23 mouse cellular contexts compared by ENCODE assay signal in the genomic region with DNA sequence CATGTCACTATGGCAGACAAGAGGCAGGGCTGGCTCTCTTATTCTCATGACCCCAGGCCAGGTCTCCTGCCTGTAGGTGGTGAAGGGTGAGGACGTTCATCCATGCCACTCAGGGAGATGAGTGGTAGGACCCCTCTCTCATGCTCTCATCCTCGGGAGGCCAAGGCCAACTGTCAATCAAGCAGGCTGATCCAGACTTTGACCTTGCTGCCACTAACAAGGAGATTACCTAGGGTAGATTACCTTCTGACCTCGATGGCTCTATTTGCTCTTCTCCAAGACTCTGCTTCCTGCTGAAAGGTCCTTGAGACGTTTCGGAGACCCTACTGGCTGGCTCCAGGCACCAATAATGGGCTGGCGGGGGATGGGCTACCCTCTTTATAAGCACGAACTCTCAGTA. TPM values are rescaled to one million over a fixed set of nuclear protein-coding genes. Genes with fewer than 3 reads are reported as not detected.
DNase-seq lines count a peak whose midpoint lies in the region; ATAC-seq and TF ChIP-seq lines count a peak whose summit lies in the region.
"Had no signal": no experiment of that assay in that cellular context is flagged by ENCODE, and none has a peak within 500 bp of the region (broad histone marks: within the 10 kb centered on the region; RNA-seq: fewer than 3 reads in every experiment).

No protein-coding gene starts in this region.

- H3K9me3 ChIP-seq in hindbrain, embryonic 15.5 days: no peaks in the 10 kb centered on the region
- H3K9me3 ChIP-seq in hindbrain, embryonic 12.5 days (replicated peaks): no peaks in the 10 kb centered on the region
- H3K9me3 ChIP-seq in intestine, embryonic 14.5 days (ENCODE audit: control insufficient read depth, low read length): no peaks in the 10 kb centered on the region
- H3K9me3 ChIP-seq: forebrain, embryonic 10.5 days; limb, embryonic 13.5 days; neural tube, embryonic 15.5 days had no signal

- no peak overlapping the region for H3K4me3 ChIP-seq in hindbrain, embryonic 15.5 days
- no peak overlapping the region for H3K4me3 ChIP-seq in hindbrain, embryonic 12.5 days
- no peak overlapping the region for H3K4me3 ChIP-seq in intestine, embryonic 14.5 days (ENCODE audit: low read depth, low read length)
- no peak overlapping the region for H3K4me3 ChIP-seq in small intestine, adult 2 months (ENCODE audit: low read depth, low read length)
- H3K4me3 ChIP-seq: forebrain, embryonic 10.5 days; limb, embryonic 13.5 days; neural tube, embryonic 15.5 days had no signal

- DNase-seq in heart, adult 11 months: peak; percentile 85
- DNase-seq in heart, adult 18-20 months: no peak
- no peak for DNase-seq in intestine, embryonic 14.5 days (ENCODE audit: low spot score)
- no peak for DNase-seq in lung, postnatal 25 days (ENCODE audit: low spot score)
- DNase-seq in cerebellum, adult 11 months: no peak
- DNase-seq: adrenal gland, postnatal 36 days; cerebellum, postnatal 14 days; gastrocnemius, postnatal 36 days; heart, postnatal 36 days; layer of hippocampus, adult 9-11 months; thymus, postnatal 14 days had no signal

- H3K36me3 ChIP-seq in hindbrain, embryonic 15.5 days: no peaks in the 10 kb centered on the region
- H3K36me3 ChIP-seq in hindbrain, embryonic 12.5 days: peaks cover 9% of the 10 kb centered on the region; the same call in 1 of the 2 replicates
- peaks cover 17% of the 10 kb centered on the region; the same call in 1 of the 2 replicates for H3K36me3 ChIP-seq in intestine, embryonic 14.5 days (ENCODE audit: control insufficient read depth, insufficient read depth, low read length)
- H3K36me3 ChIP-seq in small intestine, adult 2 months (ENCODE audit: control insufficient read depth, insufficient read depth, low read length): peaks cover 14% of the 10 kb centered on the region; the same call in 1 of the 2 replicates

- H3K27ac ChIP-seq in hindbrain, embryonic 15.5 days (replicated peaks): no peak overlapping the region
- H3K27ac ChIP-seq in hindbrain, embryonic 12.5 days: no peak overlapping the region
- no peak overlapping the region for H3K27ac ChIP-seq in intestine, embryonic 14.5 days (ENCODE audit: low read depth)
- H3K27ac ChIP-seq in small intestine, adult 2 months (ENCODE audit: insufficient read depth, low read depth, low read length): peak overlapping the region; percentile 48; the same call in 1 of the 2 replicates
- H3K27ac ChIP-seq: forebrain, embryonic 10.5 days; limb, embryonic 13.5 days; neural tube, embryonic 15.5 days had no signal

- H3K27me3 ChIP-seq in hindbrain, embryonic 15.5 days: no peaks in the 10 kb centered on the region
- H3K27me3 ChIP-seq in hindbrain, embryonic 12.5 days: no peaks in the 10 kb centered on the region
- H3K27me3 ChIP-seq in intestine, embryonic 14.5 days (replicated peaks; ENCODE audit: control insufficient read depth, insufficient read depth, low read length): no peaks in the 10 kb centered on the region
- no peaks in the 10 kb centered on the region for H3K27me3 ChIP-seq in small intestine, adult 2 months (ENCODE audit: control insufficient read depth, insufficient read depth, low read length)
- H3K27me3 ChIP-seq: limb, embryonic 13.5 days; neural tube, embryonic 15.5 days had no signal

- TF ChIP-seq CTCF in small intestine, adult 2 months (IDR thresholded peaks at IDR 0.05; ENCODE audit: extremely low read depth, insufficient read length, insufficient replicate concordance, low read depth, low read length): no peak

- H3K9ac ChIP-seq in hindbrain, embryonic 15.5 days: no peak overlapping the region
- no peak overlapping the region for H3K9ac ChIP-seq in hindbrain, embryonic 12.5 days
- no peak overlapping the region for H3K9ac ChIP-seq in intestine, embryonic 14.5 days (ENCODE audit: low read length)
- H3K9ac ChIP-seq: limb, embryonic 13.5 days; neural tube, embryonic 15.5 days had no signal

- 84% methylated on average over 7 of the region's 7 CpGs for WGBS in hindbrain, embryonic 15.5 days
- 89% methylated on average over 7 of the region's 7 CpGs for WGBS in hindbrain, embryonic 12.5 days
- WGBS in intestine, embryonic 14.5 days: 74% methylated on average over 7 of the region's 7 CpGs
- 34% methylated on average over 7 of the region's 7 CpGs for WGBS in small intestine, adult 2 months

- peaks cover 28% of the 10 kb centered on the region for H3K4me1 ChIP-seq in hindbrain, embryonic 15.5 days (replicated peaks)
- H3K4me1 ChIP-seq in hindbrain, embryonic 12.5 days: peaks cover 24% of the 10 kb centered on the region
- peaks cover 26% of the 10 kb centered on the region for H3K4me1 ChIP-seq in intestine, embryonic 14.5 days (replicated peaks; ENCODE audit: control insufficient read depth, insufficient read depth, low read length)
- H3K4me1 ChIP-seq in small intestine, adult 2 months (ENCODE audit: control insufficient read depth, insufficient read depth, insufficient read length, low read length): peaks cover 31% of the 10 kb centered on the region

- ATAC-seq in hindbrain, embryonic 15.5 days (ENCODE audit: low FRiP score, low read depth): 0 out of 2 replicates have a peak, but pooled peaks have one; percentile 36
- ATAC-seq in hindbrain, embryonic 12.5 days (ENCODE audit: low FRiP score): no peak
- peak; percentile 33; the same call in 1 of the 2 replicates for ATAC-seq in intestine, embryonic 14.5 days (replicated peaks; ENCODE audit: low FRiP score, low TSS enrichment, low read depth)
- ATAC-seq: CD4-positive, CD25-positive, alpha-beta regulatory T cell, adult 4 months; inflammation-experienced regulatory T-cells, adult 6 months; lung, postnatal 0 days had no signal

- no peak for TF ChIP-seq POLR2A in small intestine, adult 2 months (IDR thresholded peaks at IDR 0.05; ENCODE audit: low read depth, low read length)

- no peak overlapping the region for H3K4me2 ChIP-seq in hindbrain, embryonic 15.5 days
- H3K4me2 ChIP-seq in hindbrain, embryonic 12.5 days (replicated peaks): no peak overlapping the region
- H3K4me2 ChIP-seq in intestine, embryonic 14.5 days (ENCODE audit: low read length): no peak overlapping the region
- H3K4me2 ChIP-seq: heart, embryonic 11.5 days; limb, embryonic 13.5 days; midbrain, embryonic 11.5 days; neural tube, embryonic 15.5 days had no signal

RNA-seq across cellular contexts. Expression of a gene that starts 5.8 kb away (rescaled TPM):
- 1,000 to 10,000 TPM; 1,460 to 1,539 TPM for total RNA-seq in heart, adult 18-20 months (2021)
- 565 and 586 TPM in 2 replicates for polyA plus RNA-seq in hindbrain, embryonic 15.5 days (2015; fragmentation: Nextera tagmentation; extraction: Ambion mirVana)
- polyA plus RNA-seq in hindbrain, embryonic 12.5 days (2016; fragmentation: Nextera tagmentation; extraction: Ambion mirVana): 467 and 468 TPM in 2 replicates
- 727 and 729 TPM in 2 replicates for polyA plus RNA-seq in intestine, embryonic 14.5 days (2014; fragmentation: Nextera tagmentation; extraction: Ambion mirVana)
- 308 and 559 TPM in 2 replicates for polyA plus RNA-seq in small intestine, adult 2 months (2012; rRNA removed)

RNA-seq across cellular contexts. Expression of a gene that starts 5.9 kb away (rescaled TPM):
- total RNA-seq in heart, adult 18-20 months (2021): 1 to 10 TPM; 7.8 to 9.4 TPM
- 27.7 and 29.4 TPM in 2 replicates for polyA plus RNA-seq in hindbrain, embryonic 15.5 days (2015; fragmentation: Nextera tagmentation; extraction: Ambion mirVana)
- polyA plus RNA-seq in hindbrain, embryonic 12.5 days (2016; fragmentation: Nextera tagmentation; extraction: Ambion mirVana): 39.4 and 42.1 TPM in 2 replicates
- 26.8 and 29.5 TPM in 2 replicates for polyA plus RNA-seq in intestine, embryonic 14.5 days (2014; fragmentation: Nextera tagmentation; extraction: Ambion mirVana)
- 0.33 and 2.8 TPM in 2 replicates for polyA plus RNA-seq in small intestine, adult 2 months (2012; rRNA removed)

RNA-seq across cellular contexts. Expression of a gene that starts 26.1 kb away (rescaled TPM):
- total RNA-seq in heart, adult 18-20 months (2021): 1 to 10 TPM; 8.2 to 8.4 TPM
- 12.4 and 13.3 TPM in 2 replicates for polyA plus RNA-seq in hindbrain, embryonic 15.5 days (2015; fragmentation: Nextera tagmentation; extraction: Ambion mirVana)
- 17.3 and 17.6 TPM in 2 replicates for polyA plus RNA-seq in hindbrain, embryonic 12.5 days (2016; fragmentation: Nextera tagmentation; extraction: Ambion mirVana)
- polyA plus RNA-seq in intestine, embryonic 14.5 days (2014; fragmentation: Nextera tagmentation; extraction: Ambion mirVana): 13.3 and 15.9 TPM in 2 replicates
- 2.2 and 6.9 TPM in 2 replicates for polyA plus RNA-seq in small intestine, adult 2 months (2012; rRNA removed)

RNA-seq across cellular contexts. Expression of a gene that starts 56.7 kb away (rescaled TPM):
- total RNA-seq in heart, adult 18-20 months (2021): under 1 TPM; 0.35 to 0.85 TPM
- 3.4 and 6.4 TPM in 2 replicates for polyA plus RNA-seq in hindbrain, embryonic 15.5 days (2015; fragmentation: Nextera tagmentation; extraction: Ambion mirVana)
- 0.76 and 0.93 TPM in 2 replicates for polyA plus RNA-seq in hindbrain, embryonic 12.5 days (2016; fragmentation: Nextera tagmentation; extraction: Ambion mirVana)
- polyA plus RNA-seq in intestine, embryonic 14.5 days (2014; fragmentation: Nextera tagmentation; extraction: Ambion mirVana): 0.19 and 0.27 TPM in 2 replicates
- polyA plus RNA-seq in small intestine, adult 2 months (2012; rRNA removed): 0.61 TPM in 1 of 2 replicates, not detected in the other
- total RNA-seq: ES-E14 had no signal
- polyA plus RNA-seq: CD4-positive, CD25-positive, alpha-beta regulatory T cell, adult 4 months; inflammation-experienced regulatory T-cells, adult 6 months had no signal
